In the genomic region with DNA sequence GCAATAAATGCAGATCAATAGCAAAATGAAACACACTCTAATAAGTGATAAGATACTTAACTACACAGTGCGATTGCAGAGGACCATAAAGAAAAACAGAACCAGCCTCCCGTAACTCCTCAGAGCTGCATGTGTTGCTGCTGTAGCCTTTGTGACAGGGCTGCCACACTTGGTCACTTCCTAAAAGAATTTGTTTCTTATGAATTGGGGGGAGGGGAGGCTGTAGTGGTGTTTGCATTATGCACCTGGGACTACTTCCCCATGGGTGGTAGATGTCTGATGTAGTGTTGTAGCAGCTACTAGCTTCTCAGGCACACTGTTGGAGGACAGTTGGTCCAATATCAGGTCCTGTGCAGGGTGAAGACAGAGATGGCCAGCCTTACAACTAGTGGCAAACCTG, we compare ENCODE assay signal across 26 mouse cellular contexts.
A peak's percentile ranks its signal among the peaks of the same experiment; 100 is the strongest.
DNase-seq lines count a peak whose midpoint lies in the region; ATAC-seq and TF ChIP-seq lines count a peak whose summit lies in the region.
"Had no signal": no experiment of that assay in that cellular context is flagged by ENCODE, and none has a peak within 500 bp of the region (broad histone marks: within the 10 kb centered on the region; RNA-seq: fewer than 3 reads in every experiment).

No protein-coding gene starts in this region.

- TF ChIP-seq CTCF in CH12.LX (conservative IDR thresholded peaks at IDR 0.05 in 1 of 2, IDR thresholded peaks at IDR 0.05 in 1 of 2; ENCODE audit: low read depth in 2 of 2, low read length in 2 of 2) = no peak
- TF ChIP-seq CTCF in liver, postnatal 0 days (IDR thresholded peaks at IDR 0.05; ENCODE audit: low read depth) = no peak

- H3K4me1 ChIP-seq in midbrain, embryonic 10.5 days = peaks cover 61% of the 10 kb centered on the region
- H3K4me1 ChIP-seq in midbrain, embryonic 13.5 days (replicated peaks) = peaks cover 65% of the 10 kb centered on the region
- H3K4me1 ChIP-seq in CH12.LX (ENCODE audit: control insufficient read depth in 1 of 2, insufficient read depth in 2 of 2) = peaks cover 9 to 48% of the 10 kb centered on the region in 2 experiments
- peaks cover 5% of the 10 kb centered on the region; the same call in 1 of the 2 replicates for H3K4me1 ChIP-seq in liver, postnatal 0 days (ENCODE audit: insufficient read depth)

- no peak for DNase-seq in midbrain, embryonic 10.5 days (ENCODE audit: low spot score)
- DNase-seq in A20 (ENCODE audit: low read depth, low spot score) = peak; percentile 82
- peak; percentile 58 for DNase-seq in CH12.LX (ENCODE audit: extremely low read depth)
- DNase-seq in kidney, postnatal 36 days = no peak
- no peak for DNase-seq in liver, postnatal 0 days
- DNase-seq: adrenal gland, adult 8-10 months; gastrocnemius, postnatal 10 days; heart, postnatal 14 days; kidney, adult 18-20 months; kidney, postnatal 4 days; lung, adult 18-20 months; lung, postnatal 4 days; right cerebral cortex, postnatal 4 days; thymus, adult 18-20 months; thymus, postnatal 36 days had no signal

- H3K27me3 ChIP-seq in midbrain, embryonic 10.5 days (ENCODE audit: low read depth, poor library complexity, severe bottlenecking) = no peaks in the 10 kb centered on the region; the same call in 1 of the 2 replicates
- no peaks in the 10 kb centered on the region for H3K27me3 ChIP-seq in midbrain, embryonic 13.5 days
- H3K27me3 ChIP-seq in CH12.LX (replicated peaks) = no peaks in the 10 kb centered on the region
- H3K27me3 ChIP-seq in liver, postnatal 0 days (ENCODE audit: insufficient read depth, low read length) = no peaks in the 10 kb centered on the region
- H3K27me3 ChIP-seq: embryonic facial prominence, embryonic 15.5 days; liver, embryonic 12.5 days had no signal

- H3K4me3 ChIP-seq in midbrain, embryonic 10.5 days = no peak overlapping the region
- H3K4me3 ChIP-seq in midbrain, embryonic 13.5 days (replicated peaks) = no peak overlapping the region
- no peak overlapping the region for H3K4me3 ChIP-seq in CH12.LX (replicated peaks in 1 of 3; ENCODE audit: low read depth in 2 of 3, low read length in 2 of 3, poor library complexity in 1 of 3)
- H3K4me3 ChIP-seq in liver, postnatal 0 days (ENCODE audit: low read depth, low read length) = no peak overlapping the region
- H3K4me3 ChIP-seq: embryonic facial prominence, embryonic 10.5 days; embryonic facial prominence, embryonic 15.5 days; forebrain, embryonic 13.5 days; liver, embryonic 12.5 days; myocyte had no signal

- H3K4me2 ChIP-seq in midbrain, embryonic 13.5 days (replicated peaks) = no peak overlapping the region
- no peak overlapping the region for H3K4me2 ChIP-seq in CH12.LX (ENCODE audit: insufficient read depth, low read depth, poor library complexity, severe bottlenecking)
- no peak overlapping the region for H3K4me2 ChIP-seq in liver, postnatal 0 days (ENCODE audit: low read depth, low read length)
- H3K4me2 ChIP-seq: embryonic facial prominence, embryonic 15.5 days; forebrain, embryonic 13.5 days; liver, embryonic 12.5 days had no signal

- 0 out of 2 replicates have a peak overlapping the region, but pooled peaks have one; percentile 24 for H3K27ac ChIP-seq in midbrain, embryonic 10.5 days (replicated peaks)
- H3K27ac ChIP-seq in midbrain, embryonic 13.5 days = no peak overlapping the region; the same call in 1 of the 2 replicates
- H3K27ac ChIP-seq in CH12.LX (ENCODE audit: insufficient read depth, low read depth) = no peak overlapping the region
- no peak overlapping the region for H3K27ac ChIP-seq in liver, postnatal 0 days (ENCODE audit: low read depth)
- H3K27ac ChIP-seq: embryonic facial prominence, embryonic 10.5 days; embryonic facial prominence, embryonic 15.5 days; forebrain, embryonic 13.5 days; liver, embryonic 12.5 days; stomach, postnatal 0 days had no signal

- no peak for TF ChIP-seq POLR2A in CH12.LX (IDR thresholded peaks at IDR 0.05; ENCODE audit: low read depth, low read length)

- no peak for TF ChIP-seq EP300 in CH12.LX (IDR thresholded peaks at IDR 0.05; ENCODE audit: low read length)
- no peak for TF ChIP-seq EP300 in liver, postnatal 0 days (IDR thresholded peaks at IDR 0.05; ENCODE audit: low read depth)

- no peaks in the 10 kb centered on the region for H3K79me2 ChIP-seq in CH12.LX (replicated peaks; ENCODE audit: control insufficient read depth, extremely low read depth, insufficient read depth, poor library complexity, severe bottlenecking)

- H3K36me3 ChIP-seq in midbrain, embryonic 10.5 days = no peaks in the 10 kb centered on the region
- no peaks in the 10 kb centered on the region for H3K36me3 ChIP-seq in midbrain, embryonic 13.5 days
- peaks cover 26 to 67% of the 10 kb centered on the region in 2 experiments for H3K36me3 ChIP-seq in CH12.LX (replicated peaks in 1 of 2; ENCODE audit: control insufficient read depth in 1 of 2, insufficient read depth in 1 of 2, low read length in 1 of 2)
- no peaks in the 10 kb centered on the region for H3K36me3 ChIP-seq in liver, postnatal 0 days (replicated peaks; ENCODE audit: insufficient read depth, low read length)
- H3K36me3 ChIP-seq: embryonic facial prominence, embryonic 10.5 days; embryonic facial prominence, embryonic 15.5 days; G1E; liver, embryonic 12.5 days had no signal

- H3K9me3 ChIP-seq in midbrain, embryonic 10.5 days (replicated peaks) = no peaks in the 10 kb centered on the region
- H3K9me3 ChIP-seq in midbrain, embryonic 13.5 days = no peaks in the 10 kb centered on the region
- no peaks in the 10 kb centered on the region for H3K9me3 ChIP-seq in CH12.LX (replicated peaks; ENCODE audit: low read length)
- no peaks in the 10 kb centered on the region for H3K9me3 ChIP-seq in liver, postnatal 0 days (ENCODE audit: low read length)
- H3K9me3 ChIP-seq: embryonic facial prominence, embryonic 10.5 days; embryonic facial prominence, embryonic 15.5 days; forebrain, embryonic 13.5 days; G1E; liver, embryonic 12.5 days had no signal

- dilution Hi-C loops in CH12.LX (cut with MboI; ENCODE audit: extremely low pct_ligation_motif_present, extremely low pct_unique_long_range_greater_than_20kb, low sequenced_read_pairs) = no loop called here

- no peak for ATAC-seq in midbrain, embryonic 13.5 days
- ATAC-seq in neutrophil, adult 5-6 weeks (ENCODE audit: extremely low read depth, insufficient number of reproducible peaks, low FRiP score, poor library complexity, severe bottlenecking) = peak; percentile 73
- no peak for ATAC-seq in liver, postnatal 0 days
- ATAC-seq: forebrain, embryonic 13.5 days; liver, embryonic 12.5 days; lung, postnatal 0 days; midbrain, embryonic 16.5 days had no signal

- in situ Hi-C loops in CH12.LX (cut with MboI; ENCODE audit: low pct_ligation_motif_present, low pct_unique_long_range_greater_than_20kb, low sequenced_read_pairs) = no loop called here

- no peak overlapping the region for H3K9ac ChIP-seq in midbrain, embryonic 13.5 days (replicated peaks)
- H3K9ac ChIP-seq in CH12.LX (ENCODE audit: insufficient read depth, low read depth) = no peak overlapping the region
- H3K9ac ChIP-seq in liver, postnatal 0 days (replicated peaks) = no peak overlapping the region
- H3K9ac ChIP-seq: embryonic facial prominence, embryonic 15.5 days; forebrain, embryonic 13.5 days; liver, embryonic 12.5 days had no signal

- no peak for TF ChIP-seq RAD21 in CH12.LX (IDR thresholded peaks at IDR 0.05; ENCODE audit: low read depth, low read length)

- 79% methylated on average over 2 of the region's 2 CpGs for WGBS in midbrain, embryonic 10.5 days
- WGBS in midbrain, embryonic 13.5 days = 59% methylated on average over 2 of the region's 2 CpGs
- WGBS in liver, postnatal 0 days (ENCODE audit: insufficient replicate concordance) = 70% methylated on average over 2 of the region's 2 CpGs

TF ChIP-seq in CH12.LX, 34 proteins besides CTCF, POLR2A, EP300 and RAD21:
- TF ChIP-seq IRF4 (IDR thresholded peaks at IDR 0.05; ENCODE audit: low read depth, low read length) (no peak), SIN3A (IDR thresholded peaks at IDR 0.05; ENCODE audit: low read length) (no peak), CHD2 (IDR thresholded peaks at IDR 0.05; ENCODE audit: low read length) (0 out of 2 replicates have a peak, but pooled peaks have one; percentile 21)

Comparison
In these comparisons a context has a peak if more than half of its experiments do, and no peak if none do; other contexts are left out.
1. DNase-seq: peak in A20 (single experiment) and CH12.LX (single experiment); none in midbrain, embryonic 10.5 days (single experiment), kidney, postnatal 36 days (0 of 2) and liver, postnatal 0 days (single experiment).